Mouse (Mus musculus): ENCODE results near the gene Ppp1r18. TPM values are rescaled to one million over a fixed set of nuclear protein-coding genes. Genes with fewer than 3 reads are reported as not detected.

Ppp1r18 gene
- polyA plus RNA-seq, 1 experiment from 2014 or later, result 21.9 TPM

GRCm38 (mm10) chr17:35920384-35920783 lies 55.0 kb downstream of the Ppp1r18 start:
- no peaks in the 10 kb centered on the region for H3K27me3 ChIP-seq
- H3K36me3 ChIP-seq, result peaks cover 22% of the 10 kb centered on the region
- peaks cover 35% of the 10 kb centered on the region for H3K4me1 ChIP-seq
- H3K4me3 ChIP-seq, result peak overlapping the region; percentile 77
- peak overlapping the region; percentile 65 for H3K9ac ChIP-seq (replicated peaks)
- H3K4me2 ChIP-seq (replicated peaks), result peak overlapping the region; percentile 82
- ATAC-seq (replicated peaks), result no peak
- 81% methylated on average over 1 of the region's 1 CpGs for WGBS
- H3K27ac ChIP-seq (replicated peaks), result peak overlapping the region; percentile 99
- no peaks in the 10 kb centered on the region for H3K9me3 ChIP-seq

GRCm38 (mm10) chr17:35920862-35921562 lies 55.6 kb downstream of the Ppp1r18 start:
- no peak overlapping the region for H3K9ac ChIP-seq (replicated peaks)
- no peaks in the 10 kb centered on the region for H3K9me3 ChIP-seq
- peak overlapping the region; percentile 82; the same call in 1 of the 2 replicates for H3K4me2 ChIP-seq (replicated peaks)
- peaks cover 28% of the 10 kb centered on the region for H3K36me3 ChIP-seq
- no peak for ATAC-seq (replicated peaks)
- peak overlapping the region; percentile 99 for H3K27ac ChIP-seq (replicated peaks)
- H3K27me3 ChIP-seq, result no peaks in the 10 kb centered on the region
- H3K4me3 ChIP-seq, result 0 out of 2 replicates have a peak overlapping the region, but pooled peaks have one; percentile 77
- H3K4me1 ChIP-seq, result peaks cover 31% of the 10 kb centered on the region
- 62% methylated on average over 5 of the region's 5 CpGs for WGBS

GRCm38 (mm10) chr17:35921710-35922109 lies 56.3 kb downstream of the Ppp1r18 start:
- no peak overlapping the region for H3K9ac ChIP-seq (replicated peaks)

GRCm38 (mm10) chr17:35922566-35922965 lies 57.2 kb downstream of the Ppp1r18 start:
- no peak overlapping the region for H3K9ac ChIP-seq (replicated peaks)
- no peak overlapping the region for H3K4me3 ChIP-seq
- no peaks in the 10 kb centered on the region for H3K9me3 ChIP-seq
- H3K4me2 ChIP-seq (replicated peaks), result no peak overlapping the region
- H3K27ac ChIP-seq (replicated peaks), result no peak overlapping the region; the same call in 1 of the 2 replicates
- no peaks in the 10 kb centered on the region for H3K27me3 ChIP-seq
- no peak for ATAC-seq (replicated peaks)
- WGBS, result 93% methylated on average over 3 of the region's 3 CpGs
- H3K36me3 ChIP-seq, result peaks cover 41% of the 10 kb centered on the region
- H3K4me1 ChIP-seq, result peaks cover 31% of the 10 kb centered on the region

More at GRCm38 (mm10) chr17:35921710-35922109, 56.3 kb downstream of the Ppp1r18 start:
- ATAC-seq (replicated peaks), result no peak
- Histone ChIP-seq H3K36me3 (peaks cover 35% of the 10 kb centered on the region), H3K27ac (replicated peaks) (peak overlapping the region; percentile 99; the same call in 1 of the 2 replicates), H3K27me3 (no peaks in the 10 kb centered on the region), H3K4me2 (replicated peaks) (no peak overlapping the region), H3K9me3 (no peaks in the 10 kb centered on the region), H3K4me3 (no peak overlapping the region), H3K4me1 (peaks cover 31% of the 10 kb centered on the region)
- 80% methylated on average over 4 of the region's 4 CpGs for WGBS

- Histone ChIP-seq H3K4me3 (no peak overlapping the region), H3K9ac (replicated peaks) (no peak overlapping the region), H3K27ac (replicated peaks) (no peak overlapping the region), H3K9me3 (no peaks in the 10 kb centered on the region), H3K36me3 (peaks cover 48% of the 10 kb centered on the region), H3K27me3 (no peaks in the 10 kb centered on the region), H3K4me2 (replicated peaks) (no peak overlapping the region), H3K4me1 (peaks cover 31% of the 10 kb centered on the region)
- 92% methylated on average over 4 of the region's 4 CpGs for WGBS
- ATAC-seq (replicated peaks), result no peak
These were observed 57.9 kb downstream of the Ppp1r18 start for GRCm38 (mm10) chr17:35923281-35923680.

MicroRNAs within 50 kb of the gene (microRNA counts, 519-probe panel; counts per million panel counts)
- microRNA mmu-miR-1894-3p (520 counts per million, percentile 2 among the panel's probes with 10 or more counts), microRNA mmu-miR-1894-5p (1,635 counts per million, percentile 10 among the panel's probes with 10 or more counts)

Small RNA genes within 50 kb of the gene (microRNA-seq; reads per million reads assigned to microRNA genes)
- gene Gm28033 (not detected), gene Mir1894 (not detected)

Other genes starting within 250 kb of the Ppp1r18 start
- gene Gm9573, start 239.0 kb upstream of the Ppp1r18 start, polyA plus RNA-seq (2015; fragmentation: Nextera tagmentation; extraction: Ambion mirVana), result not detected in 2 replicates
- gene Mucl3, start 221.9 kb upstream of the Ppp1r18 start, polyA plus RNA-seq (2015; fragmentation: Nextera tagmentation; extraction: Ambion mirVana), result not detected in 2 replicates
- gene Vars2, start 198.0 kb upstream of the Ppp1r18 start, polyA plus RNA-seq (2015; fragmentation: Nextera tagmentation; extraction: Ambion mirVana), result 16.2 and 18.1 TPM in 2 replicates
- 36.1 and 37.8 TPM in 2 replicates for gene Gtf2h4, start 191.9 kb upstream of the Ppp1r18 start, polyA plus RNA-seq (2015; fragmentation: Nextera tagmentation; extraction: Ambion mirVana)
- 127 TPM in 2 replicates for gene Ddr1, start 161.0 kb upstream of the Ppp1r18 start, polyA plus RNA-seq (2015; fragmentation: Nextera tagmentation; extraction: Ambion mirVana)
- gene Ier3, start 43.9 kb upstream of the Ppp1r18 start, polyA plus RNA-seq (2015; fragmentation: Nextera tagmentation; extraction: Ambion mirVana), result 7.3 and 8.1 TPM in 2 replicates
- 68.3 and 75.1 TPM in 2 replicates for gene Flot1, start 42.4 kb upstream of the Ppp1r18 start, polyA plus RNA-seq (2015; fragmentation: Nextera tagmentation; extraction: Ambion mirVana)
- 1,924 and 1,932 TPM in 2 replicates for gene Tubb5, start 27.3 kb upstream of the Ppp1r18 start, polyA plus RNA-seq (2015; fragmentation: Nextera tagmentation; extraction: Ambion mirVana)
- gene Mdc1, start 24.1 kb upstream of the Ppp1r18 start, polyA plus RNA-seq (2015; fragmentation: Nextera tagmentation; extraction: Ambion mirVana), result 11.7 TPM in 2 replicates
- gene Nrm, start 4.3 kb upstream of the Ppp1r18 start, polyA plus RNA-seq (2015; fragmentation: Nextera tagmentation; extraction: Ambion mirVana), result 24.5 and 28.3 TPM in 2 replicates
- gene Dhx16, start 14.2 kb downstream of the Ppp1r18 start, polyA plus RNA-seq (2015; fragmentation: Nextera tagmentation; extraction: Ambion mirVana), result 36.3 and 38.0 TPM in 2 replicates
- gene 2310061I04Rik, start 31.8 kb downstream of the Ppp1r18 start, polyA plus RNA-seq (2015; fragmentation: Nextera tagmentation; extraction: Ambion mirVana), result 37.9 and 41.5 TPM in 2 replicates
- 421 and 435 TPM in 2 replicates for gene Atat1, start 44.5 kb downstream of the Ppp1r18 start, polyA plus RNA-seq (2015; fragmentation: Nextera tagmentation; extraction: Ambion mirVana)
- 53.1 and 54.1 TPM in 2 replicates for gene Mrps18b, start 50.8 kb downstream of the Ppp1r18 start, polyA plus RNA-seq (2015; fragmentation: Nextera tagmentation; extraction: Ambion mirVana)
- gene Ppp1r10, start 50.8 kb downstream of the Ppp1r18 start, polyA plus RNA-seq (2015; fragmentation: Nextera tagmentation; extraction: Ambion mirVana), result 51.5 and 53.9 TPM in 2 replicates
- 88.3 and 90.3 TPM in 2 replicates for gene Abcf1, start 104.2 kb downstream of the Ppp1r18 start, polyA plus RNA-seq (2015; fragmentation: Nextera tagmentation; extraction: Ambion mirVana)
- 57.0 and 59.2 TPM in 2 replicates for gene Gnl1, start 114.3 kb downstream of the Ppp1r18 start, polyA plus RNA-seq (2015; fragmentation: Nextera tagmentation; extraction: Ambion mirVana)
- 76.8 and 92.2 TPM in 2 replicates for gene Prr3, start 114.6 kb downstream of the Ppp1r18 start, polyA plus RNA-seq (2015; fragmentation: Nextera tagmentation; extraction: Ambion mirVana)
- gene H2-T24, start 155.0 kb downstream of the Ppp1r18 start, polyA plus RNA-seq (2015; fragmentation: Nextera tagmentation; extraction: Ambion mirVana), result 5.4 and 5.8 TPM in 2 replicates
- 6.9 and 7.0 TPM in 2 replicates for gene H2-T23, start 167.3 kb downstream of the Ppp1r18 start, polyA plus RNA-seq (2015; fragmentation: Nextera tagmentation; extraction: Ambion mirVana)
- 5.8 and 5.9 TPM in 2 replicates for gene H2-T22, start 177.2 kb downstream of the Ppp1r18 start, polyA plus RNA-seq (2015; fragmentation: Nextera tagmentation; extraction: Ambion mirVana)
- not detected in 2 replicates for gene Gm6034, start 177.4 kb downstream of the Ppp1r18 start, polyA plus RNA-seq (2015; fragmentation: Nextera tagmentation; extraction: Ambion mirVana)
- not detected in 2 replicates for gene Gm11127, start 192.8 kb downstream of the Ppp1r18 start, polyA plus RNA-seq (2015; fragmentation: Nextera tagmentation; extraction: Ambion mirVana)